Mouse (Mus musculus) hindbrain, embryonic 12.5 days (tissue): ENCODE measurements at regions not wholly inside any gene's neighbourhood (a gene's known extent, or its start where the extent isn't known, plus 50 kb on each side); places are given as distances from the start of the nearest gene placed in this dataset.

Experiments
- ATAC-seq: fragments of 200-750 bp; cut with Nextera tagmentation; 2 replicates; pipeline ENCODE4 v1.8.0; 2017; ENCODE audit warnings: moderate TSS enrichment; ENCODE audit not compliant: low FRiP score
- H3K27ac ChIP-seq: fragments of 300-500 bp; sonication (generic); 2 replicates; pipeline ENCODE4 v1.5.1; 2016; ENCODE audit warnings: mild to moderate bottlenecking
- H3K27me3 ChIP-seq: fragments of 300-500 bp; sonication (generic); 2 replicates; pipeline ENCODE4 v1.6.1; 2016; ENCODE audit warnings: mild to moderate bottlenecking
- H3K36me3 ChIP-seq: fragments of 300-500 bp; sonication (generic); 2 replicates; pipeline ENCODE4 v1.6.1; 2016; ENCODE audit warnings: mild to moderate bottlenecking
- H3K4me1 ChIP-seq: fragments of 300-500 bp; sonication (generic); 2 replicates; pipeline ENCODE4 v1.6.1; 2016
- H3K4me2 ChIP-seq: fragments of 300-500 bp; sonication (generic); replicated peaks from 2 replicates; pipeline ENCODE4 v1.6.1; 2016; ENCODE audit warnings: mild to moderate bottlenecking
- H3K4me3 ChIP-seq: fragments of 300-500 bp; sonication (generic); 2 replicates; pipeline ENCODE4 v1.5.1; 2016; ENCODE audit warnings: mild to moderate bottlenecking
- H3K9ac ChIP-seq: fragments of 300-500 bp; sonication (generic); 2 replicates; pipeline ENCODE4 v1.6.1; 2016; ENCODE audit warnings: mild to moderate bottlenecking, moderate library complexity
- H3K9me3 ChIP-seq: fragments of 300-500 bp; sonication (generic); replicated peaks from 2 replicates; pipeline ENCODE4 v1.6.1; 2016; ENCODE audit warnings: mild to moderate bottlenecking
- WGBS: fragments of 180-500 bp; shearing (Covaris S2); methylation state at CpG from one replicate; pipeline ENCODE4 v1.1.7; 2016; 5-methylcytosine and 5-hydroxymethylcytosine counted together

GRCm38 (mm10) chr15:29356395-29356794 lies 816.0 kb upstream of the Ctnnd2 start:
- no peaks in the 10 kb centered on the region for H3K27me3 ChIP-seq
- H3K27ac ChIP-seq = no peak overlapping the region
- H3K9ac ChIP-seq = no peak overlapping the region
- H3K9me3 ChIP-seq = no peaks in the 10 kb centered on the region
- H3K4me3 ChIP-seq = no peak overlapping the region
- H3K4me1 ChIP-seq = no peaks in the 10 kb centered on the region
- no peaks in the 10 kb centered on the region for H3K36me3 ChIP-seq
- H3K4me2 ChIP-seq = no peak overlapping the region
- ATAC-seq = no peak
- 82% methylated on average over 4 of the region's 4 CpGs for WGBS

- WGBS = 85% methylated on average over 4 of the region's 4 CpGs
- Histone ChIP-seq H3K27ac (no peak overlapping the region), H3K9ac (no peak overlapping the region), H3K4me1 (no peaks in the 10 kb centered on the region), H3K36me3 (no peaks in the 10 kb centered on the region), H3K9me3 (no peaks in the 10 kb centered on the region), H3K4me2 (no peak overlapping the region), H3K4me3 (no peak overlapping the region), H3K27me3 (no peaks in the 10 kb centered on the region)
- no peak for ATAC-seq
Measured at GRCm38 (mm10) chr15:29399881-29400280, 772.5 kb upstream of the Ctnnd2 start.

- H3K4me3 ChIP-seq = no peak overlapping the region
- no peaks in the 10 kb centered on the region for H3K9me3 ChIP-seq
- ATAC-seq = peak; percentile 66
- WGBS = 21% methylated on average over 4 of the region's 4 CpGs
- no peak overlapping the region for H3K4me2 ChIP-seq
- H3K27me3 ChIP-seq = no peaks in the 10 kb centered on the region
- no peak overlapping the region for H3K9ac ChIP-seq
- no peaks in the 10 kb centered on the region for H3K4me1 ChIP-seq
- H3K36me3 ChIP-seq = no peaks in the 10 kb centered on the region
- H3K27ac ChIP-seq = no peak overlapping the region
Measured at GRCm38 (mm10) chr15:29433033-29433739, 739.2 kb upstream of the Ctnnd2 start.

- no peak overlapping the region for H3K27ac ChIP-seq
- no peaks in the 10 kb centered on the region for H3K4me1 ChIP-seq
- H3K36me3 ChIP-seq = no peaks in the 10 kb centered on the region
- no peak overlapping the region for H3K4me3 ChIP-seq
- no peaks in the 10 kb centered on the region for H3K9me3 ChIP-seq
- no peak overlapping the region for H3K9ac ChIP-seq
- ATAC-seq = peak; percentile 82
- no peaks in the 10 kb centered on the region for H3K27me3 ChIP-seq
- 36% methylated on average over 3 of the region's 3 CpGs for WGBS
- no peak overlapping the region for H3K4me2 ChIP-seq
Measured at GRCm38 (mm10) chr15:29437699-29438326, 734.6 kb upstream of the Ctnnd2 start.

DNA sequence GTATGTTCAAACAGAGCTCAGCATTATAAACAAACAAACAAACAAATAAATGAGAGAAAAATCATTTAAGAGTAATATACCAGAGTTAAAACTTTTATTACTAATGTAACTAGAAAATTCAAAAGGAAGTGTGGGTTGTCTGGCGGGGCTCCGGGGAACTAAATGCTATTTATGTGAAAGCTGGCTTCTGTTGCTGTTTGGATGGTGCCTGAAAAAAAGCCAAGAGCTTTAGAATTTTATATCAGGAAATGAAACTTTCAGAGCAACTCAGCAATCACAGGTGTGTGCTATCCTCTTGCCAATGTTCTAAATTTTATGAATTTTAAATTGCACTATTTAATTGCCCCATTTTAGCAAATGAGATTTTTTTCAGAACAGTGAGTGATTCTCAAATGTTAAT lies 724.5 kb upstream of the Ctnnd2 start:
- 90% methylated on average over 2 of the region's 2 CpGs for whole genome bisulfite sequencing
- Histone ChIP-seq H3K9me3 (no peaks in the 10 kb centered on the region), H3K36me3 (no peaks in the 10 kb centered on the region), H3K27ac (no peak overlapping the region), H3K4me3 (no peak overlapping the region), H3K27me3 (no peaks in the 10 kb centered on the region), H3K9ac (no peak overlapping the region), H3K4me2 (no peak overlapping the region), H3K4me1 (no peaks in the 10 kb centered on the region)
- no peak for ATAC-seq

DNA sequence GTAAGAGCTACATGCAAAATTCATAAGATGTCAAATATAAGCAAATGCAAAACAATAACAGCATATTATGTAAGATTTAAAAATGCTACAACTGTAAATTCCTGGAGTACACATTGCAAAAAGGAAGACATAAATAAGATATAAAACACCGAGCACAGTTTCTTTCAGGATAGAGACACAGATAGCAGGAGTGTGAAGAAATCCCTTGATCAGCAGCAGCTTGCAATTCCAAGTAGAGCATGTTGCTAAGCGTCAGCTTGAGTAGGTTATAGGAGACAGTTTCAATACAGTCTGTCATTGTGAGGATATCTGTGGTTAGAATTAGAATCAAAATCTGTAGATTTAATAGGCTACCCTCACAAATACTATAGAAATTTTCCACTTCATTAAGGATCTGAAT lies 687.3 kb upstream of the Ctnnd2 start:
- no peaks in the 10 kb centered on the region for H3K9me3 ChIP-seq
- no peak overlapping the region for H3K4me3 ChIP-seq
- H3K4me1 ChIP-seq = no peaks in the 10 kb centered on the region
- ATAC-seq = no peak
- H3K9ac ChIP-seq = no peak overlapping the region
- H3K27me3 ChIP-seq = no peaks in the 10 kb centered on the region
- no peak overlapping the region for H3K27ac ChIP-seq
- H3K4me2 ChIP-seq = no peak overlapping the region
- H3K36me3 ChIP-seq = no peaks in the 10 kb centered on the region
- WGBS = 76% methylated on average over 2 of the region's 2 CpGs

GRCm38 (mm10) chr15:29529974-29530373 lies 642.4 kb upstream of the Ctnnd2 start:
- 54% methylated on average over 2 of the region's 2 CpGs for WGBS
- no peak for ATAC-seq
- Histone ChIP-seq H3K4me1 (no peaks in the 10 kb centered on the region), H3K9ac (no peak overlapping the region), H3K4me2 (no peak overlapping the region), H3K4me3 (no peak overlapping the region), H3K27ac (no peak overlapping the region), H3K9me3 (no peaks in the 10 kb centered on the region), H3K27me3 (no peaks in the 10 kb centered on the region), H3K36me3 (no peaks in the 10 kb centered on the region)

DNA sequence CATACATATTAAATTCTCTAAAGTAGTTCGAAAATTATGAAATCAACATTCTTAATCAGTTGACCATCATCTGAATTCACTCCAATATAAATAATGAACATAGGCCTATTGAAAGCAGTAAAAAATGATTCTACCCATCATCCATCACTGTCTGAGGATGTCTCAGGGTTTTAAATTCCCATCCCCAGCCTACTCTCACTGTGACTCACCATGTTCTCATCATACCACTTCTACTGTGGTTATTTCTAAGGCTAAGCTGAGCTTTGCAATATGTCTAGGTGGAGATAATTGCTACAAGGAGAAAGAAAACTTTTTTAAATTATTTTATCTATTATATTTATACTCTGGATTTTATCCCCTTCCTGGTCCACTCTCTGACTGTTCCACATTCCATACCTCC lies 604.0 kb upstream of the Ctnnd2 start:
- Histone ChIP-seq H3K36me3 (no peaks in the 10 kb centered on the region), H3K9ac (no peak overlapping the region), H3K4me3 (no peak overlapping the region), H3K4me2 (no peak overlapping the region), H3K27ac (no peak overlapping the region), H3K27me3 (no peaks in the 10 kb centered on the region), H3K4me1 (no peaks in the 10 kb centered on the region), H3K9me3 (no peaks in the 10 kb centered on the region)
- WGBS = 85% methylated on average over 1 of the region's 1 CpGs
- no peak for ATAC-seq
